Mouse (Mus musculus) stomach, postnatal 0 days (tissue): ENCODE data around the gene Cox8c.

Source experiments
- CTCF ChIP-seq: IDR thresholded peaks from 2 replicates; pipeline ENCODE4 v1.5.1; 2016; ENCODE audit warnings: antibody characterized with exemption, low read depth, mild to moderate bottlenecking, moderate library complexity
- EP300 ChIP-seq: optimal IDR thresholded peaks from 2 replicates; pipeline ENCODE3; 2016; ENCODE audit warnings: antibody characterized with exemption

GRCm38 (mm10) chr12:102916073-102916472 is 17.0 kb downstream of the Cox8c start:
- TF ChIP-seq CTCF (no peak), EP300 (no peak)
